Mouse (Mus musculus): Measurements from ENCODE around the gene Ltb4r1. TPM values are rescaled to one million over a fixed set of nuclear protein-coding genes. Genes with fewer than 3 reads are reported as not detected.

Gene Ltb4r1
- total and polyA plus RNA-seq, 3 experiments, result 0.21 to 0.33 TPM; not detected in 1

GRCm38 (mm10) chr14:55716884-55717283, 48.9 kb upstream of the Ltb4r1 start:
- no peak overlapping the region for H3K9ac ChIP-seq (ENCODE audit: insufficient read depth, low read depth)
- H3K4me2 ChIP-seq (ENCODE audit: insufficient read depth, low read depth, poor library complexity, severe bottlenecking), result no peak overlapping the region
- dilution Hi-C loops (cut with MboI; ENCODE audit: extremely low pct_ligation_motif_present, extremely low pct_unique_long_range_greater_than_20kb, low sequenced_read_pairs), result no loop called here
- H3K4me3 ChIP-seq (replicated peaks in 1 of 3; ENCODE audit: low read depth in 2 of 3, low read length in 2 of 3, poor library complexity in 1 of 3), result no peak overlapping the region
- H3K4me1 ChIP-seq (ENCODE audit: control insufficient read depth in 1 of 2, insufficient read depth in 2 of 2), result peaks cover 0 to 9% of the 10 kb centered on the region in 2 experiments; a peak in 2 of 4 replicates
- DNase-seq (ENCODE audit: extremely low read depth), result no peak
- H3K9me3 ChIP-seq (replicated peaks; ENCODE audit: low read length), result no peaks in the 10 kb centered on the region
- H3K36me3 ChIP-seq (replicated peaks in 1 of 2; ENCODE audit: control insufficient read depth in 1 of 2, insufficient read depth in 1 of 2, low read length in 1 of 2), result peaks cover 35 to 48% of the 10 kb centered on the region in 2 experiments
- no peaks in the 10 kb centered on the region for H3K27me3 ChIP-seq (replicated peaks)
- TF ChIP-seq NELFE (IDR thresholded peaks at IDR 0.05; ENCODE audit: low read depth, low read length) (no peak), BHLHE40 (IDR thresholded peaks at IDR 0.05; ENCODE audit: low read depth, low read length) (no peak), TCF12 (IDR thresholded peaks at IDR 0.05; ENCODE audit: low read depth, low read length) (no peak), CHD2 (IDR thresholded peaks at IDR 0.05; ENCODE audit: low read length) (no peak), ZKSCAN1 (IDR thresholded peaks at IDR 0.05; ENCODE audit: borderline replicate concordance, low read depth, low read length) (no peak), NRF1 (IDR thresholded peaks at IDR 0.05; ENCODE audit: low read depth, low read length) (no peak), MAFK (IDR thresholded peaks at IDR 0.05; ENCODE audit: insufficient replicate concordance, low read length) (no peak), ZC3H11A (IDR thresholded peaks at IDR 0.05; ENCODE audit: low read depth, low read length) (no peak), ETS1 (conservative IDR thresholded peaks at IDR 0.05; ENCODE audit: low read depth, low read length) (no peak)
- H3K79me2 ChIP-seq (replicated peaks; ENCODE audit: control insufficient read depth, extremely low read depth, insufficient read depth, poor library complexity, severe bottlenecking), result no peaks in the 10 kb centered on the region
- H3K27ac ChIP-seq (ENCODE audit: insufficient read depth, low read depth), result no peak overlapping the region
- in situ Hi-C loops (cut with MboI; ENCODE audit: low pct_ligation_motif_present, low pct_unique_long_range_greater_than_20kb, low sequenced_read_pairs), result no loop called here

DNA sequence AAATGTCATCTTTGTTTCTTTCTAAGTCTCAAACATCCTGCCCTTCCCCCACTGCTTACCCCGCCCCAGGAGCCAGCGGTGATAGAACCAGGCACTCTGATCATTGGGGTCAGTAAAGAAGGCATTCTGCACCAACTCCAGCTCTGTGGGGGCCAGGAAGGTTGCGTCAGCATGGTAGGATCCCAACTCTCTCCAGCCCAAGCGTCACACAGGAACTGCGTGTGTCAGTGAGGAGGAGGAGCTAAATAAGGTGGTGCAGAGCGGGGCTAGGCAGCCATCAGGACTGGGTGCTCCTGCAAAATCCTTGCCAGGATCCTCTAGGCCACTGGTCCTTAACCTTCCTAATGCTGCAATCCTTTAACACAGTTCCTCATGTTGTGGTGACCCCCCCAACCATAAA, 46.0 kb upstream of the Ltb4r1 start:
- Histone ChIP-seq H3K79me2 (replicated peaks; ENCODE audit: control insufficient read depth, extremely low read depth, insufficient read depth, poor library complexity, severe bottlenecking) (no peaks in the 10 kb centered on the region), H3K9ac (ENCODE audit: insufficient read depth, low read depth) (no peak overlapping the region), H3K4me1 (ENCODE audit: control insufficient read depth in 1 of 2, insufficient read depth in 2 of 2) (peaks cover 9 to 32% of the 10 kb centered on the region in 2 experiments), H3K27me3 (replicated peaks) (no peaks in the 10 kb centered on the region), H3K9me3 (replicated peaks; ENCODE audit: low read length) (no peaks in the 10 kb centered on the region), H3K36me3 (replicated peaks in 1 of 2; ENCODE audit: control insufficient read depth in 1 of 2, insufficient read depth in 1 of 2, low read length in 1 of 2) (peaks cover 35 to 48% of the 10 kb centered on the region in 2 experiments), H3K27ac (ENCODE audit: insufficient read depth, low read depth) (no peak overlapping the region), H3K4me3 (replicated peaks in 1 of 3; ENCODE audit: low read depth in 2 of 3, low read length in 2 of 3, poor library complexity in 1 of 3) (no peak overlapping the region), H3K4me2 (ENCODE audit: insufficient read depth, low read depth, poor library complexity, severe bottlenecking) (no peak overlapping the region)
- DNase-seq (ENCODE audit: extremely low read depth), result no peak
- dilution Hi-C loops (cut with MboI; ENCODE audit: extremely low pct_ligation_motif_present, extremely low pct_unique_long_range_greater_than_20kb, low sequenced_read_pairs), result no loop called here
- in situ Hi-C loops (cut with MboI; ENCODE audit: low pct_ligation_motif_present, low pct_unique_long_range_greater_than_20kb, low sequenced_read_pairs), result no loop called here
- TF ChIP-seq GABPA (IDR thresholded peaks at IDR 0.05; ENCODE audit: insufficient replicate concordance, low read depth, low read length) (no peak), USF2 (conservative IDR thresholded peaks at IDR 0.05; ENCODE audit: low read depth, low read length) (no peak), MEF2A (IDR thresholded peaks at IDR 0.05; ENCODE audit: borderline replicate concordance, low read depth, low read length) (no peak), MYC (IDR thresholded peaks at IDR 0.05; ENCODE audit: low read depth, low read length) (no peak), UBTF (IDR thresholded peaks at IDR 0.05; ENCODE audit: low read depth, low read length) (no peak), BHLHE40 (IDR thresholded peaks at IDR 0.05; ENCODE audit: low read depth, low read length) (no peak), TCF12 (IDR thresholded peaks at IDR 0.05; ENCODE audit: low read depth, low read length) (no peak), E2F4 (IDR thresholded peaks at IDR 0.05; ENCODE audit: insufficient replicate concordance, low read depth, low read length) (no peak), EP300 (IDR thresholded peaks at IDR 0.05; ENCODE audit: low read length) (no peak), JUN (IDR thresholded peaks at IDR 0.05; ENCODE audit: insufficient read depth, low read depth, low read length) (no peak), SIN3A (IDR thresholded peaks at IDR 0.05; ENCODE audit: low read length) (no peak), ZC3H11A (IDR thresholded peaks at IDR 0.05; ENCODE audit: low read depth, low read length) (no peak), POLR2AphosphoS2 (IDR thresholded peaks at IDR 0.05; ENCODE audit: low read depth, low read length) (no peak), CTCF (conservative IDR thresholded peaks at IDR 0.05 in 1 of 2, IDR thresholded peaks at IDR 0.05 in 1 of 2; ENCODE audit: low read depth in 2 of 2, low read length in 2 of 2) (no peak), ETS1 (conservative IDR thresholded peaks at IDR 0.05; ENCODE audit: low read depth, low read length) (no peak), MAFK (IDR thresholded peaks at IDR 0.05; ENCODE audit: insufficient replicate concordance, low read length) (no peak), MAX (IDR thresholded peaks at IDR 0.05; ENCODE audit: low read length) (no peak), TBP (conservative IDR thresholded peaks at IDR 0.05; ENCODE audit: low read depth, low read length) (no peak), MAZ (IDR thresholded peaks at IDR 0.05; ENCODE audit: low read depth, low read length) (no peak)

All from CH12.LX (cell line).